Mouse (Mus musculus) heart, postnatal 0 days (tissue): ENCODE data around the gene Clybl. TPM values are rescaled to one million over a fixed set of nuclear protein-coding genes. Genes with fewer than 3 reads are reported as not detected.

Source experiments
- ATAC-seq: fragments of 200-750 bp; cut with Nextera tagmentation; 2 replicates; pipeline ENCODE4 v1.8.0; 2017; ENCODE audit warnings: low read depth, moderate number of reproducible peaks, moderate library complexity; ENCODE audit not compliant: insufficient read depth
- DNase-seq: peaks from one replicate; pipeline ENCODE4 v3.0.0-alpha.2; 2016; ENCODE audit warnings: low spot score
- H3K27ac ChIP-seq: fragments of 300-500 bp; sonication (generic); 2 replicates; pipeline ENCODE4 v1.5.1; 2014; ENCODE audit warnings: low read depth, mild to moderate bottlenecking
- H3K27me3 ChIP-seq: fragments of 300-500 bp; sonication (generic); 2 replicates; pipeline ENCODE4 v1.6.1; 2014; ENCODE audit warnings: low read length, mixed read lengths; ENCODE audit not compliant: control insufficient read depth, insufficient read depth
- H3K36me3 ChIP-seq: fragments of 300-500 bp; sonication (generic); replicated peaks from 2 replicates; pipeline ENCODE4 v1.6.1; 2014; ENCODE audit warnings: low read length, mixed read lengths; ENCODE audit not compliant: control insufficient read depth, insufficient read depth
- H3K4me1 ChIP-seq: fragments of 300-500 bp; sonication (generic); 2 replicates; pipeline ENCODE4 v1.6.1; 2014; ENCODE audit warnings: antibody characterized with exemption; ENCODE audit not compliant: control insufficient read depth, insufficient read depth
- H3K4me2 ChIP-seq: fragments of 300-500 bp; sonication (generic); 2 replicates; pipeline ENCODE4 v1.6.1; 2014; ENCODE audit warnings: low read depth, mild to moderate bottlenecking, low read length, moderate library complexity
- H3K4me3 ChIP-seq: fragments of 300-500 bp; sonication (generic); 2 replicates; pipeline ENCODE4 v1.5.1; 2014; ENCODE audit warnings: low read depth, low read length
- H3K9ac ChIP-seq: fragments of 300-500 bp; sonication (generic); replicated peaks from 2 replicates; pipeline ENCODE4 v1.6.1; 2014; ENCODE audit warnings: low read depth, low read length, mixed read lengths
- H3K9me3 ChIP-seq: fragments of 300-500 bp; sonication (generic); replicated peaks from 2 replicates; pipeline ENCODE4 v1.6.1; 2016; ENCODE audit warnings: low read length; ENCODE audit not compliant: control insufficient read depth
- CTCF ChIP-seq: IDR thresholded peaks from 2 replicates; pipeline ENCODE4 v1.5.1; 2016; ENCODE audit warnings: antibody characterized with exemption, control low read depth, low read depth
- EP300 ChIP-seq: IDR thresholded peaks from 2 replicates; pipeline ENCODE4 v1.6.1; 2016; ENCODE audit warnings: antibody characterized with exemption, low read depth
- WGBS: fragments of 180-500 bp; shearing (Covaris S2); extraction: QIAGEN DNeasy Blood & Tissue Kit; methylation state at CpG from one replicate; pipeline ENCODE4 v1.1.7; 2014; 5-methylcytosine and 5-hydroxymethylcytosine counted together
- polyA plus RNA-seq: library from polyadenylated mRNA; unstranded; fragments of >200 nt; fragmentation: Nextera tagmentation; extraction: Ambion mirVana; gene quantifications from 2 replicates; pipeline ENCODE4 v1.2.1, GENCODE M21; 2015
- total RNA-seq: library from RNA; depleted of rRNA; stranded (reverse); fragments of >200 nt; gene quantifications from 2 replicates; pipeline ENCODE4 v1.2.3, GENCODE M21; 2014; ENCODE audit warnings: low replicate concordance

Gene Clybl
- total and polyA plus RNA-seq, 2 experiments from 2014 or later, result 74.6 to 111 TPM

GRCm38 (mm10) chr14:122313328-122313727 is 131.8 kb downstream of the Clybl start:
- TF ChIP-seq CTCF, result no peak
- no peak for TF ChIP-seq EP300
- WGBS, result 52% methylated on average over 4 of the region's 4 CpGs
- no peak overlapping the region for H3K4me2 ChIP-seq
- no peak overlapping the region for H3K9ac ChIP-seq
- H3K9me3 ChIP-seq, result 0 out of 2 replicates have a peak, but pooled peaks cover 4% of the 10 kb centered on the region
- H3K27ac ChIP-seq, result no peak overlapping the region
- H3K36me3 ChIP-seq, result no peaks in the 10 kb centered on the region
- DNase-seq, result no peak
- H3K4me1 ChIP-seq, result no peaks in the 10 kb centered on the region
- no peak for ATAC-seq
- no peaks in the 10 kb centered on the region for H3K27me3 ChIP-seq
- H3K4me3 ChIP-seq, result no peak overlapping the region

DNA sequence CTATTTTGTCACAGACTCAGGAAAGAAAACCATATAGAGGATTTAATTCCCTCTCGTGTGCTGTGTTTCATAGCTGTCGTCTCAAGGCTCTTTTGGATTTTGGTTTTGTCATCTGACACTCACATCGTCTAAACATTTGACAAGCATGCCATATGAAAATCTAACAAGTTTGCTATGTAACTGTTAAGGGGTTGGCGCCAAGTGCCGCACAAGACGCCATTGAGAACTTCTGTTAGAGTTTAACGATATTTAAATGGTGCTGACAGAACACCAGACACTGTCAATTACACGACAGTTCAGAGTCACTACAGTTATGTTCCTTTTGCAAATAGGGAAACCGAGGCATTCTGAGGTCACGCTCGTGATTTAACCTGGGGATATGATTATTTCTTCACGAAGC is 134.2 kb downstream of the Clybl start:
- DNase-seq, result no peak
- 0 out of 2 replicates have a peak, but pooled peaks cover 4% of the 10 kb centered on the region for H3K9me3 ChIP-seq
- no peak for TF ChIP-seq EP300
- no peak overlapping the region for H3K9ac ChIP-seq
- no peak for ATAC-seq
- H3K27ac ChIP-seq, result no peak overlapping the region
- 90% methylated on average over 12 of the region's 12 CpGs for WGBS
- H3K27me3 ChIP-seq, result no peaks in the 10 kb centered on the region
- H3K36me3 ChIP-seq, result no peaks in the 10 kb centered on the region
- H3K4me2 ChIP-seq, result no peak overlapping the region
- no peaks in the 10 kb centered on the region for H3K4me1 ChIP-seq
- no peak overlapping the region for H3K4me3 ChIP-seq

DNA sequence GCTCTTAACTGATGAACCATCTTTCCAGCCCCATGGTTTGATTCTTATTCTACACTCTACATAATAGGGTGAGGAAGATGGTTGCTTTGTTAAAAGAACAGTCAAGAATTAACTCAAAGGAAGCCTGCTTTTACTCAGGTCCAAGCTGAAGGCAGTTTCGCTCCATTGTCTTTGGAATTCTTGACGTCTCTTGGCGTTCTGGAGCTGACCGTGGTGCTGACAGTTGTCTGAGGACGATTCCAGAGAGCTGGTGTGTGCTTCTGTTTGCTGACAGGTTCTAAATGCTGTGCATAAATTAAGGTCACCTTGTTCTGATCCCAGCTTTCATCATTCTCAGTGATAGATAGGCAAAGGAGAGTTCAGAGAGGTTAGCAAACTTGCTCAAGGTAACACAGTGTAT is 140.6 kb downstream of the Clybl start:
- no peaks in the 10 kb centered on the region for H3K4me1 ChIP-seq
- no peak overlapping the region for H3K27ac ChIP-seq
- H3K36me3 ChIP-seq, result no peaks in the 10 kb centered on the region
- no peak overlapping the region for H3K4me2 ChIP-seq
- H3K9ac ChIP-seq, result no peak overlapping the region
- no peaks in the 10 kb centered on the region for H3K27me3 ChIP-seq
- TF ChIP-seq CTCF, result no peak
- TF ChIP-seq EP300, result no peak
- H3K4me3 ChIP-seq, result no peak overlapping the region
- H3K9me3 ChIP-seq, result no peaks in the 10 kb centered on the region
- 12% methylated on average over 5 of the region's 5 CpGs for WGBS
- ATAC-seq (no peak), DNase-seq (no peak)

GRCm38 (mm10) chr14:122323838-122324458 is 142.4 kb downstream of the Clybl start:
- Histone ChIP-seq H3K36me3 (no peaks in the 10 kb centered on the region), H3K27ac (no peak overlapping the region), H3K9ac (no peak overlapping the region), H3K4me1 (no peaks in the 10 kb centered on the region), H3K27me3 (no peaks in the 10 kb centered on the region), H3K4me2 (no peak overlapping the region), H3K4me3 (no peak overlapping the region), H3K9me3 (no peaks in the 10 kb centered on the region)
- 82% methylated on average over 9 of the region's 9 CpGs for WGBS
- no peak for TF ChIP-seq CTCF
- TF ChIP-seq EP300, result no peak
- ATAC-seq (no peak), DNase-seq (no peak)

DNA sequence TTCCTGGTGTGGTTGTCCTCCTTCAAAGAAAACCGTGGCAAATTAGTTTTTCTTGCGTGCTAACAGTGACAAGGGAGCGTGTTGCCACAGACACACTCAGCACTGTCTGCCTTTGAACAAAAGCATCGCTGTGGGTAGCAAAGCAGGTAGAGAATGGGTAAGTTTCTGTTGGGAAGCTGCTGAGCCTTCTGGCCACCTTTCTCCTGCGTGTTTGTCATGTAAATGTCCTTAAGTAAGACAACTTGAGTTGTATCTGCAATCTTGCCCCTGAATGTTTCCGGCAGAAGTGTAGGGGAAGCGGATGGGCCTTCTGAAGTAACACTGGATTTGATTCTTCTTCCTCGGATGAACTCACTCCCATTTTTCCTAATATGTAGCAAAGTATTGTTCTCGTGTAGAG is 148.6 kb downstream of the Clybl start:
- H3K4me2 ChIP-seq, result no peak overlapping the region
- TF ChIP-seq CTCF (no peak), EP300 (no peak)
- no peaks in the 10 kb centered on the region for H3K9me3 ChIP-seq
- no peak overlapping the region for H3K27ac ChIP-seq
- no peaks in the 10 kb centered on the region for H3K27me3 ChIP-seq
- no peak for DNase-seq
- no peaks in the 10 kb centered on the region for H3K36me3 ChIP-seq
- no peak overlapping the region for H3K9ac ChIP-seq
- 78% methylated on average over 9 of the region's 9 CpGs for WGBS
- no peak overlapping the region for H3K4me3 ChIP-seq
- ATAC-seq, result no peak
- 0 out of 2 replicates have a peak, but pooled peaks cover 6% of the 10 kb centered on the region for H3K4me1 ChIP-seq

GRCm38 (mm10) chr14:122330716-122331115 is 149.2 kb downstream of the Clybl start:
- H3K9ac ChIP-seq, result no peak overlapping the region
- H3K27ac ChIP-seq, result no peak overlapping the region
- no peak overlapping the region for H3K4me2 ChIP-seq
- DNase-seq (no peak), ATAC-seq (no peak)
- no peaks in the 10 kb centered on the region for H3K9me3 ChIP-seq
- no peaks in the 10 kb centered on the region for H3K27me3 ChIP-seq
- H3K4me1 ChIP-seq, result 0 out of 2 replicates have a peak, but pooled peaks cover 6% of the 10 kb centered on the region
- no peak overlapping the region for H3K4me3 ChIP-seq
- TF ChIP-seq CTCF (no peak), EP300 (no peak)
- WGBS, result 75% methylated on average over 2 of the region's 2 CpGs
- no peaks in the 10 kb centered on the region for H3K36me3 ChIP-seq
